Mouse (Mus musculus): ENCODE data around the gene Hadh. TPM values are rescaled to one million over a fixed set of nuclear protein-coding genes. Genes with fewer than 3 reads are reported as not detected.
A peak's percentile ranks its signal among the peaks of the same experiment; 100 is the strongest.

Hadh gene
- polyA plus RNA-seq, 2 experiments, result 106 to 116 TPM

DNA sequence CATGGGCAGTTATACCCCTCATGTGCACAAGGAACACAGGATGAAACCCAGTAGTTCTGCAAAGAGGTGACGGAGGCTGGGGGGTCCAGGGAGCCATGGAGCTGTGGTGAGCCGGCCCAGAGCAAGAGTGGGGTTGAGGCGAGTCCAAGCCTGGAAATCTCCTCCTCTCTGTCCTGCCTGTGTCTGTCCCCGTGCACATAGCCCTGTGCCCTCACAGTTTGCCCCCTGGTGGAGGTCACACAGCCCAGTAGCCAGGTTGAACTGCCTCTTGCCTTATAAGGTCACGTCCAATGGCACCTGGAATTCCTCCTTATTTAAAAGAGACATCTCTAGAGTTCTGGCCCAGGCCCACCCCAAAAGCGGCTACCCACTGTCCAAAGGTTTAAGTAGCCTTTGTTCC, 24.5 kb downstream of the Hadh start:
- WGBS, result 73% methylated on average over 6 of the region's 6 CpGs
- H3K4me2 ChIP-seq (replicated peaks; ENCODE audit: low read depth, low read length, severe bottlenecking), result no peak overlapping the region
- no peaks in the 10 kb centered on the region for H3K9me3 ChIP-seq (ENCODE audit: control insufficient read depth, low read length)
- no peak overlapping the region for H3K9ac ChIP-seq (ENCODE audit: low read depth, low read length, severe bottlenecking)
- H3K4me1 ChIP-seq (ENCODE audit: control insufficient read depth, insufficient read depth, low read length), result no peaks in the 10 kb centered on the region
- no peak overlapping the region for H3K27ac ChIP-seq (replicated peaks; ENCODE audit: low read depth, low read length)
- DNase-seq (ENCODE audit: low spot score) (no peak), ATAC-seq (ENCODE audit: low FRiP score, low read depth) (no peak)
- peaks cover 29% of the 10 kb centered on the region for H3K36me3 ChIP-seq (ENCODE audit: control insufficient read depth, insufficient read depth, low read length)
- H3K4me3 ChIP-seq (replicated peaks; ENCODE audit: low read length), result no peak overlapping the region
- no peaks in the 10 kb centered on the region for H3K27me3 ChIP-seq (ENCODE audit: control insufficient read depth, insufficient read depth, low read length)
- TF ChIP-seq POLR2A (IDR thresholded peaks at IDR 0.05; ENCODE audit: borderline replicate concordance, extremely low read depth, insufficient read depth, insufficient read length), result no peak

DNA sequence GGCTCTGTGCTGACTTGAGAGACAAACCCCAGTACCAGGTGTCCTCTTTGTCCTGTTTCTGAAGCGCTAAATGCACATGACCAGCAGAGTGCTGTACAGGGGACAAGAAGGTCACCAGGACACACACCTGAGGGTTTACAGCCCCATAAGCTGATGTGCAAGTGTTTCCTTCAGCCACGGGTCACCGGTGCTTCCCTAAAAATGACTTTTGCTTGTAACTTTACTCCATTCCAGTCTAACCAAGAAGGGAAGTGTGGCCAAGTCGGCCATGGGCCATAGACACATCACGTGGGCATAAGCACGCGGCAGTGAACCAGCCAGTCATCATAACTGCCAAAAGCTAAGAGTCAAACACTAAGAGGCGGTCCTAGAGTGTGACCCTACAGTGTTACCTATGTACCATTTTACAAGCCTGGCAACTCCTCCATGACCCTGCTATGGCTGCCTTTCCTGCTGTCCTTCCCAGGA, 25.3 kb downstream of the Hadh start:
- ATAC-seq (ENCODE audit: low FRiP score, low read depth), result no peak
- no peak overlapping the region for H3K4me3 ChIP-seq (replicated peaks; ENCODE audit: low read length)
- H3K36me3 ChIP-seq (ENCODE audit: control insufficient read depth, insufficient read depth, low read length), result peaks cover 33% of the 10 kb centered on the region
- H3K27ac ChIP-seq (replicated peaks; ENCODE audit: low read depth, low read length), result no peak overlapping the region
- no peak for DNase-seq (ENCODE audit: low spot score)
- no peak overlapping the region for H3K4me2 ChIP-seq (replicated peaks; ENCODE audit: low read depth, low read length, severe bottlenecking)
- WGBS, result 74% methylated on average over 8 of the region's 8 CpGs
- H3K27me3 ChIP-seq (ENCODE audit: control insufficient read depth, insufficient read depth, low read length), result no peaks in the 10 kb centered on the region
- H3K9me3 ChIP-seq (ENCODE audit: control insufficient read depth, low read length), result no peaks in the 10 kb centered on the region
- H3K9ac ChIP-seq (ENCODE audit: low read depth, low read length, severe bottlenecking), result no peak overlapping the region
- TF ChIP-seq POLR2A (IDR thresholded peaks at IDR 0.05; ENCODE audit: borderline replicate concordance, extremely low read depth, insufficient read depth, insufficient read length), result no peak
- no peaks in the 10 kb centered on the region for H3K4me1 ChIP-seq (ENCODE audit: control insufficient read depth, insufficient read depth, low read length)

DNA sequence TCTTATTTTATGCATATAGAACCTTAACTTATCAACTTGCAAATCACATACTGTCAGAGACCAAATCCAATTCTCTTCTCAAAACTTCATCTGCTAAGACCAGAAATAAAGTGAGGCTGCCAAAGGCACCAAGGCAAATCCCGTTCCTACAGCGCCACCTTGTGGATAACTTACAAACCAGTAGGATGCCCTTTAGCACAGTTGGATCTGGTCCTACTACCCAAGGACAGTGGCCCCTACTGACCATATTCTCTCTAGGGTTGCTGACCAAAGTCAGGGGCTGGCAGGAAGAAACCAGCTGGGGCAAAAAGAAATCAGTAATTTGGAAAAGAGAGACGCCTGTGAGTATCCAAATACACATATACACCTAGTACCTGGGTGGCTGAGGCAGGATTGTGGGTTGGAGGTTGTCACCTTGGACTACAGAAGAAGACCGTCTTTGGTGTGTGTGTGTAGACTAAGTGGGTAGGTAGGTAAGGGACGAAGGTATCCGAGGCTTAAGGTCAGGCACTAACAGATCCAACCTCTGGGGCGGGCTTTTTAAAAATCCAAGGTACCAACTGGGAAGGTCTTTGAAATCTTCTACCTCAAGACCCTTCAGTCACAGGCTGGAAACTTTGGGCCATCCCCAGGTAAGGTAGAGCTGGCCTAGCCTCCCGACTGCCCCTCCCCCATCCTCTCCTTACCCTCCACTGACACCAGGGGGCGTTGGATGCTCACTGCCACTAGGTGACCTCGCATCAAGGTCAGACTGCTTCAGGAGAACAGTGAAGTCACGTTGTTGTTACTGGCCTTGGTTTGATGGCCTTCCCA, 25.9 kb downstream of the Hadh start:
- H3K4me1 ChIP-seq (ENCODE audit: control insufficient read depth, insufficient read depth, low read length), result no peaks in the 10 kb centered on the region
- H3K36me3 ChIP-seq (ENCODE audit: control insufficient read depth, insufficient read depth, low read length), result peaks cover 39% of the 10 kb centered on the region
- no peak overlapping the region for H3K9ac ChIP-seq (ENCODE audit: low read depth, low read length, severe bottlenecking)
- TF ChIP-seq POLR2A (IDR thresholded peaks at IDR 0.05; ENCODE audit: borderline replicate concordance, extremely low read depth, insufficient read depth, insufficient read length), result no peak
- no peak overlapping the region for H3K27ac ChIP-seq (replicated peaks; ENCODE audit: low read depth, low read length)
- H3K9me3 ChIP-seq (ENCODE audit: control insufficient read depth, low read length), result no peaks in the 10 kb centered on the region
- ATAC-seq (ENCODE audit: low FRiP score, low read depth), result peak; percentile 48; the same call in 1 of the 2 replicates
- no peak overlapping the region for H3K4me2 ChIP-seq (replicated peaks; ENCODE audit: low read depth, low read length, severe bottlenecking)
- WGBS, result 61% methylated on average over 11 of the region's 11 CpGs
- H3K4me3 ChIP-seq (replicated peaks; ENCODE audit: low read length), result no peak overlapping the region
- peak; percentile 91 for DNase-seq (ENCODE audit: low spot score)
- H3K27me3 ChIP-seq (ENCODE audit: control insufficient read depth, insufficient read depth, low read length), result no peaks in the 10 kb centered on the region

DNA sequence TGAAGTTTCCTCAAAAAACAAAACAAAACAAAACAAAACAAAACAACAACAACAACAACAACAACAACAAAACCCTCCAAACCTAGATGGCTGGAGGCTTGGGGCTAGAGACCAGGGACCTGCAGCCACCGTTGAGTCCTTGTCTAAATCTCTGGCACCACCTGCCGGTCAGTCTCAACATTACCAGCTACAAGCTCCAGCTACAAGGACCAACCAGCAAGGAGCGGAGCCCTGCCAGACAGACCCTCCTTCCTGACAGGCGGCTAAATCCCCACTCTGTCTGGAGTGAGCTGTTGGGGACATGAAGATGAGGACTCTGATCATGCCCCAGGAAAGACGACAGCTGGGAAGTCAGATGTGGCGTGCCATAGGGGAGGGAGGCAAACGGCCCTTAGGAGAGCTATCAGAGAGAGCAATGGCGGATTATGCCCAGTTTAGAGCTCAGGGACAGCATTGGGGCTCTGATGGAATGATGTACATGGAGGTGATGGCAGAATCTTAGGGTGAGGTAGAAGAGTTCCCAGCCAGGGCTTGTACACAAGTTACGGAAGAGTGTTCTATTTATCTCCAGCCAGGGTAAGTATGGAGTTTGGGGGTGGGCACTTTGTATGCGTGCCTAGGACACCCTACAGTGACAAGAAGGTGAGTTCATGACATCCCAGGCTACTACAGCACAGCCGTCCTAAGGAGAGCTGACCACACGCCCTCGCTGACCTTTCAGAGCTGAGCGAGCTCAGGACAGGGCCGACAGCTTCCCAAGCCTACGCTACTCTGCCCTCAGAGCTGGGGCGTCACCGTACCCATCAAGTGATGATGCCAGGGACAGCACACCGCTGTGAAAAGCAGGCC, 33.9 kb downstream of the Hadh start:
- Histone ChIP-seq H3K9me3 (ENCODE audit: control insufficient read depth, low read length) (no peaks in the 10 kb centered on the region), H3K27ac (replicated peaks; ENCODE audit: low read depth, low read length) (no peak overlapping the region), H3K27me3 (ENCODE audit: control insufficient read depth, insufficient read depth, low read length) (no peaks in the 10 kb centered on the region), H3K36me3 (ENCODE audit: control insufficient read depth, insufficient read depth, low read length) (peaks cover 53% of the 10 kb centered on the region), H3K4me1 (ENCODE audit: control insufficient read depth, insufficient read depth, low read length) (no peaks in the 10 kb centered on the region; the same call in 1 of the 2 replicates), H3K9ac (ENCODE audit: low read depth, low read length, severe bottlenecking) (no peak overlapping the region), H3K4me2 (replicated peaks; ENCODE audit: low read depth, low read length, severe bottlenecking) (no peak overlapping the region), H3K4me3 (replicated peaks; ENCODE audit: low read length) (no peak overlapping the region)
- 59% methylated on average over 19 of the region's 19 CpGs for WGBS
- TF ChIP-seq POLR2A (IDR thresholded peaks at IDR 0.05; ENCODE audit: borderline replicate concordance, extremely low read depth, insufficient read depth, insufficient read length), result no peak
- peak; percentile 69 for ATAC-seq (ENCODE audit: low FRiP score, low read depth)
- peak; percentile 81 for DNase-seq (ENCODE audit: low spot score)

DNA sequence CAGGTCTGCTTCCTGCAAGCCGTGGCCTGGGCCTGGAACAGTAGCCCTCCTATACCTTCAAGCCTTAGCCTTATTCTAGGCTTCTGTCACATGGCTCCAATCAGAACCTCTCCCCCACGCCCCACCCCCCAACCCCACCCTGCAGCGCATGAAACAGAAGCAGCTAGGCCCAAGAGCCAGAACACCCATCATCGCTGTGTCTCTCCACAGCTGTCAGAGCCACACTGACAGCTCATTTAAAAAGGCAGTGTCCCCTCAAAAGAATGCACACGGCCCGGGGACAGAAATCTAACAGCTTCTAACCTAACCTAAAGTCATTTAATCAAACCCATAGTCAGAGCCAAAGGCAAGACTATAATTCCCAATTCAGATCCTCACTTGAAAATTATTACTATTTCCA, 34.8 kb downstream of the Hadh start:
- no peak for TF ChIP-seq POLR2A (IDR thresholded peaks at IDR 0.05; ENCODE audit: borderline replicate concordance, extremely low read depth, insufficient read depth, insufficient read length)
- Histone ChIP-seq H3K27me3 (ENCODE audit: control insufficient read depth, insufficient read depth, low read length) (no peaks in the 10 kb centered on the region), H3K36me3 (ENCODE audit: control insufficient read depth, insufficient read depth, low read length) (peaks cover 55% of the 10 kb centered on the region), H3K4me1 (ENCODE audit: control insufficient read depth, insufficient read depth, low read length) (no peaks in the 10 kb centered on the region; the same call in 1 of the 2 replicates), H3K4me3 (replicated peaks; ENCODE audit: low read length) (no peak overlapping the region), H3K4me2 (replicated peaks; ENCODE audit: low read depth, low read length, severe bottlenecking) (no peak overlapping the region), H3K27ac (replicated peaks; ENCODE audit: low read depth, low read length) (no peak overlapping the region), H3K9ac (ENCODE audit: low read depth, low read length, severe bottlenecking) (no peak overlapping the region), H3K9me3 (ENCODE audit: control insufficient read depth, low read length) (no peaks in the 10 kb centered on the region)
- ATAC-seq (ENCODE audit: low FRiP score, low read depth) (no peak), DNase-seq (ENCODE audit: low spot score) (no peak)
- 55% methylated on average over 6 of the region's 6 CpGs for WGBS
